Mouse (Mus musculus) neural tube, embryonic 11.5 days (tissue): ENCODE data around the gene Limch1. TPM values are rescaled to one million over a fixed set of nuclear protein-coding genes. Genes with fewer than 3 reads are reported as not detected.

Experiments used
- ATAC-seq: fragments of 200-750 bp; cut with Nextera tagmentation; 2 replicates; pipeline ENCODE4 v1.8.0; 2017; ENCODE audit warnings: moderate number of reproducible peaks, mild to moderate bottlenecking, moderate TSS enrichment, moderate library complexity; ENCODE audit not compliant: insufficient read depth, low FRiP score, low TSS enrichment
- DNase-seq: peaks from one replicate; pipeline ENCODE4 v3.0.0-alpha.2; 2015; ENCODE audit warnings: low spot score
- H3K27ac ChIP-seq: fragments of 300-500 bp; sonication (generic); 2 replicates; pipeline ENCODE4 v1.5.1; 2014; ENCODE audit warnings: low read depth, mild to moderate bottlenecking, low read length
- H3K27me3 ChIP-seq: fragments of 300-500 bp; sonication (generic); 2 replicates; pipeline ENCODE4 v1.6.1; 2014; ENCODE audit warnings: mild to moderate bottlenecking, low read length, mixed read lengths; ENCODE audit not compliant: control insufficient read depth, insufficient read depth
- H3K36me3 ChIP-seq: fragments of 300-500 bp; sonication (generic); 2 replicates; pipeline ENCODE4 v1.6.1; 2014; ENCODE audit warnings: mild to moderate bottlenecking, low read length, moderate library complexity, mixed read lengths; ENCODE audit not compliant: control insufficient read depth, insufficient read depth
- H3K4me1 ChIP-seq: fragments of 300-500 bp; sonication (generic); 2 replicates; pipeline ENCODE4 v1.6.1; 2014; ENCODE audit warnings: low read length, mixed read lengths; ENCODE audit not compliant: control insufficient read depth, insufficient read depth
- H3K4me2 ChIP-seq: fragments of 300-500 bp; sonication (generic); 2 replicates; pipeline ENCODE4 v1.6.1; 2014; ENCODE audit warnings: low read depth, mild to moderate bottlenecking, moderate library complexity
- H3K4me3 ChIP-seq: fragments of 300-500 bp; sonication (generic); 2 replicates; pipeline ENCODE4 v1.5.1; 2014; ENCODE audit warnings: low read depth, low read length
- H3K9ac ChIP-seq: fragments of 300-500 bp; sonication (generic); 2 replicates; pipeline ENCODE4 v1.6.1; 2014; ENCODE audit warnings: mild to moderate bottlenecking, low read length
- H3K9me3 ChIP-seq: fragments of 300-500 bp; sonication (generic); 2 replicates; pipeline ENCODE4 v1.6.1; 2016; ENCODE audit warnings: low read length; ENCODE audit not compliant: control insufficient read depth
- WGBS: fragments of 180-500 bp; shearing (Covaris S2); extraction: QIAGEN DNeasy Blood & Tissue Kit; methylation state at CpG from one replicate; pipeline ENCODE4 v1.1.7; 2014; 5-methylcytosine and 5-hydroxymethylcytosine counted together
- polyA plus RNA-seq: library from polyadenylated mRNA; unstranded; fragments of >200 nt; fragmentation: Nextera tagmentation; extraction: Ambion mirVana; gene quantifications from 2 replicates; pipeline ENCODE4 v1.2.1, GENCODE M21; 2014

The Limch1 gene
- polyA plus RNA-seq, 1 experiment from 2014 or later, result 83.7 TPM

DNA sequence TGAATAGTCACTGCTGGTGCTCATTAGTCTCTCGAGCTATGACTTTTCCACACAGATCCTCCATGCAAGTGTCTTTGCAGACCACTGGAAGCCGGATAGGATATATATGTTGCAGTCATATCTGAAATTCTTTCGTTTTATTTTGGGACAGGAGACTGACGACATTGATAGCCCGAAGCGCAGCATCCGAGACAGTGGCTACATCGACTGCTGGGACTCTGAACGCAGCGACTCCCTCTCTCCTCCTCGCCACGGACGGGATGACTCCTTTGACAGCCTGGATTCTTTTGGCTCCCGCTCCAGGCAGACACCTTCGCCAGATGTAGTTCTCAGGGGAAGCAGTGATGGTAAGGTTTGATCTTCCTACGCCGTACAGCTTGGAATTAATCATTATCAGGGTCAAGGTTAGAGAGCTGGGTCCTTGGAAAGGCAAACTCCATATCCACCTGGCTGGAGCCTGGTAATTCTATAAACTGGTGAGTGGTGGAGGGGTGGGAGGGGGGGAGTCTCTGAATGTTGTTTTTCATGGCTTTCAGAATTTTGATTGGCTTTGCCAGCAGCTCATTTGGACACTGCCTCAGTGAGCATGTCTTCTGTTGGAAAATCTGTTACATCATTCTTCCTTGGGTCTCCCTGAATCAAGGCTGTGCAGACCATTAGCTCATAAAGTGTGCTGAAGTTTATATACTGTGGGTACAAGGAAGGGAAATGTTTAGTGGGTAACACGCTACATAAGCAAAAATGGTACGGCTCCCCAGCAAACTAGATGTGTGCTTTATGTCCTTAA, 223.5 kb downstream of the Limch1 start:
- 47% methylated on average over 19 of the region's 19 CpGs for WGBS

DNA sequence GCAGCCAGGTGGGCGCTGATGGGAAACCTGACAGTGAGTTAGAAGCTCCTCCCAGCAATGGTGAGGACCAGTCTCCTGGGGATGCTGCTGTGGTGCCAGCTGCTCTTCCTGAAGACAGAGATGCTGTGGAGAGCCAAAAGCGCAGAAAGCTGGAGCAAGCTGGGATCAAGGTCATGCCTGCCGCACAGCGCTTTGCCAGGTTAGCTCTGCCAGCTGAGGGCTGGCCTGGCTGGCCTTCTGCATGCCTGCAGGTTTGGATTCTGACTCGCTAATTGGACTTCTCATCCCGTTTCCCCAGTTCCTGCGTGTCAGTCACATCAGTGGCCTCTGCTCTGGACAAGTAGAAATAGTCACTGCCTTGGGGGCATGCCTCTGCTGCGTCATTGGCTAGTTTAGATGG, 230.0 kb downstream of the Limch1 start:
- WGBS, result 86% methylated on average over 8 of the region's 8 CpGs
- H3K9me3 ChIP-seq, result no peaks in the 10 kb centered on the region

More for the DNA sequence above, 223.5 kb downstream of the Limch1 start:
- no peaks in the 10 kb centered on the region for H3K36me3 ChIP-seq
- peak overlapping the region; percentile 29 for H3K4me3 ChIP-seq
- peaks cover 36% of the 10 kb centered on the region for H3K4me1 ChIP-seq
- peak overlapping the region; percentile 43 for H3K4me2 ChIP-seq
- ATAC-seq (no peak), DNase-seq (no peak)
- peak overlapping the region; percentile 44 for H3K9ac ChIP-seq
- H3K27ac ChIP-seq, result peak overlapping the region; percentile 73
- H3K27me3 ChIP-seq, result no peaks in the 10 kb centered on the region
- no peaks in the 10 kb centered on the region for H3K9me3 ChIP-seq

DNA sequence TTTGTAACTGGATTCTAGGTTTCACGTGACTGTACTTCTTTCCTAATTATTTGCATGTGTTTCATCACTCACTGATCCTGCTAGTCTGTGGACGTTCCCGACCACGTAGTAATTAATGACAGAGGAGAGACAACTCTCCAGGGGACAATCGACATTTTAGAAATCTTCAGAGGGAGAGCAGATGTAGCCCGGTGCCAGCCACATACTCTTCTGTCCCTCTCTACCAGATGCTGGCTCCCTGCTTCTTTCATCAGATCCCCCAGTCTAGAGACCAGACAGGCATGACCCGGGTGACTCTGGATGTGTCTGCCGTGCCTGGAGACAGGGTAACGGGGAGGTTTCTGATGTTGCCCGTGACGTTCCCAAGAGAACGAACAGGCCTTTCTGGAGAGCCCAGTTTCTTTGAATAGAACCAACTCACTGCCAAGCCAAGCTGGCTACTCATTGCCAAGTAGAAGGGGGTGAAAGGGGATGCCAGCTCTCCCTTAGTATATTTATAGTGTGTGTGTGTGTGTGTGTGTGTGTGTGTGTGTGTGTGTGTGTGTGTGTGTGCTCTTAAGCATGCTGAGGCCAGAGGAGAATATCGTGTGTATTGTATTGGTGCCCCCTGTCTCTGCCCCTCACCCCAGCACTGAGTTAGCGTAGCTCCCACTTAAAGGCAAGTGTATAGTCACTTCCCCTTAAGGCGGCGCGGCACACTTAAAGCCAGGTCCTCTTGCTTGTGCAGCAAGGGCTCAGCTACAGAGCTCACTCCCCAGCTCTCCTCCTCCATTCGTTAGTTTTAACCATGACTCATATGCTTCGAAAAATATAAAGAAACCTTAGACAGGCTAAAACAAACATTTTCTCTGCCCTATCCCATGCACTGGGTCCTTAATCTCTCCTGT, 233.9 kb downstream of the Limch1 start:
- 58% methylated on average over 19 of the region's 19 CpGs for WGBS

More for the DNA sequence above, 230.0 kb downstream of the Limch1 start:
- no peak overlapping the region for H3K27ac ChIP-seq
- DNase-seq (no peak), ATAC-seq (no peak)
- H3K4me2 ChIP-seq, result no peak overlapping the region
- H3K36me3 ChIP-seq, result 0 out of 2 replicates have a peak, but pooled peaks cover 4% of the 10 kb centered on the region
- no peak overlapping the region for H3K4me3 ChIP-seq
- no peak overlapping the region for H3K9ac ChIP-seq
- H3K4me1 ChIP-seq, result 0 out of 2 replicates have a peak, but pooled peaks cover 3% of the 10 kb centered on the region
- H3K27me3 ChIP-seq, result no peaks in the 10 kb centered on the region

DNA sequence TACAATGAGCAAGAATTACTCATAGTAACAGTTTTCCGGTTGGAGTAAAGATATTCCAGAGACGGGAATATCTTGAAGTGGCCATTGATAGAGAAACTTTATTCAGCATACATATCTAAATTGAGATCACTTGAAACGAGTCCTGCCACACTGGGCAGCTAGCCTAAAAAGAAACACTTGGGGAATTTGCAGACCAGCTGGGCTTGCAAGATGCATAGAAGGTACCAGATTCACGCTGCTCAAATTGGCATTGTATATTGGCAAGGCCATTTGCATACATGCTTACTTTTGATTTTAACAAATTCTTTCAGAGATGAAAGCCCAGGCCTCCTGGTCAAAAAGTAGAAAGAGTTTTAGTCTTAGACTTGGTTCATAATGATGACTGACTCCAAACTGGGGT, 235.2 kb downstream of the Limch1 start:
- WGBS, result 86% methylated on average over 4 of the region's 4 CpGs
- ATAC-seq, result no peak

More for the DNA sequence above, 233.9 kb downstream of the Limch1 start:
- Histone ChIP-seq H3K36me3 (0 out of 2 replicates have a peak, but pooled peaks cover 4% of the 10 kb centered on the region), H3K27ac (no peak overlapping the region), H3K27me3 (no peaks in the 10 kb centered on the region), H3K4me1 (0 out of 2 replicates have a peak, but pooled peaks cover 3% of the 10 kb centered on the region), H3K9ac (no peak overlapping the region), H3K9me3 (no peaks in the 10 kb centered on the region), H3K4me2 (no peak overlapping the region), H3K4me3 (no peak overlapping the region)
- no peak for DNase-seq
- no peak for ATAC-seq

DNA sequence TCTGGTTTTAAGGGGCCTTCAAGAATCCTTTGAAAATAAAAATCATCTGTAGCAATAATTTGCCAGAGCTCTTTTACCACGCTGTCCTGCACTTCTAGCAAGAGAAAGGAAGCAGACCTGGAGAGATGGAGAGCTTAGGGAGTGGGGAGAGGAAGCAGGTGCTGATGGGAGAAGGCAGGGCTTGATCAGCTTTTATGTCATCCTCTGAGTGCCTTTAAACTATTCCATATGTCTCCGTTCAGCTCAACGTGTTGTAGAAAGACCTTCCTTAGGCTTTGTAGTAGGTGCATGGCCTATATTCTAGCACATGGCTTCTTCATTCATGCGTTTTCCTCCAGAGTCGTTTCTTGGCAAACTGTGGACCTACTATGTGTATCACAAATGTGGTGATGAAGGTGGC, 237.5 kb downstream of the Limch1 start:
- WGBS, result 82% methylated on average over 5 of the region's 5 CpGs
- Histone ChIP-seq H3K27ac (no peak overlapping the region), H3K9me3 (no peaks in the 10 kb centered on the region), H3K27me3 (no peaks in the 10 kb centered on the region), H3K4me3 (no peak overlapping the region), H3K36me3 (no peaks in the 10 kb centered on the region; the same call in 1 of the 2 replicates), H3K4me1 (0 out of 2 replicates have a peak, but pooled peaks cover 3% of the 10 kb centered on the region), H3K4me2 (no peak overlapping the region), H3K9ac (no peak overlapping the region)
- ATAC-seq, result no peak
- DNase-seq, result no peak

More for the DNA sequence above, 235.2 kb downstream of the Limch1 start:
- Histone ChIP-seq H3K9ac (no peak overlapping the region), H3K27ac (no peak overlapping the region), H3K36me3 (no peaks in the 10 kb centered on the region; the same call in 1 of the 2 replicates), H3K4me3 (no peak overlapping the region), H3K9me3 (no peaks in the 10 kb centered on the region), H3K4me2 (no peak overlapping the region), H3K27me3 (no peaks in the 10 kb centered on the region), H3K4me1 (0 out of 2 replicates have a peak, but pooled peaks cover 3% of the 10 kb centered on the region)
- DNase-seq, result no peak

DNA sequence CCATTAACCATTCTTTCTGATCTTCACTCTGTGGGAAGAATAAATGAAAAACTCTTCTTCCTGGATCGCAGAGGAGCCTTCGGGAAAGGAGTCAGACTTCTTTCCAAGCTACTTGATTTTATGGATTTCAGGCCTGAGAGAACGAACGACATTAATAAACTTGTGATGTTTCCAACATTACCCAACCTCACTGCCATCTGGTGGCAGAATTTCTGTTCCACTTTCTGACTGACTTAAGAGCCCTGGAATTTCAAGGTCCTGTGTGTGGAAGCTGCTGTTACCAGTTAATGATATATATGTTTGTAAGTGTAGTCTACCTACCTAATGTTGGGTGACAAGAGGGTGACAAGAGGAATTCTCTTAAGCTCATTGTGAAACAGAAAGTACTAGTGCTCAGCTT, 243.3 kb downstream of the Limch1 start:
- no peaks in the 10 kb centered on the region for H3K9me3 ChIP-seq
- no peaks in the 10 kb centered on the region for H3K27me3 ChIP-seq
- WGBS, result 90% methylated on average over 4 of the region's 4 CpGs
- no peaks in the 10 kb centered on the region; the same call in 1 of the 2 replicates for H3K36me3 ChIP-seq
- H3K4me1 ChIP-seq, result 0 out of 2 replicates have a peak, but pooled peaks cover 2% of the 10 kb centered on the region
- H3K9ac ChIP-seq, result no peak overlapping the region
- no peak overlapping the region for H3K4me3 ChIP-seq
- ATAC-seq, result no peak
- no peak for DNase-seq
- no peak overlapping the region for H3K4me2 ChIP-seq
- H3K27ac ChIP-seq, result no peak overlapping the region

DNA sequence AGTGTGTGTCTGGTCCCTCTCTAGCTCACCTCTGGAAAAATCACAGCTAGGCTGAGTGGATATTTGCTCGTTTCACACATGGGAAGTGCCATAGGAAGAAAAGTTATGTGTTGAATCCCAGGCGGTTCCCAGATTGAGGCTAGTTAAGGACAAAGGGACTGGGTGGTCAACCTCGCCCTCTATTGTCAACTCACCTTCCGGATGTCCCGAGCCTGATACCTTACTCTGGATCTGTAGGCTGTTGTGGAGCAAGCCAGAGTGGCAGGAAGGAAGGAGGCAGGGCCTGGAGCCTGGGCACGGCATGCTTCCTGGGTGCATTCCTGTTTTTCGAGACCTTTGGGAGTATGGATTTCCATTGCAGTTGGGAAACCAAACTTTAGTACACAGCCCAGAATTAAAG, 243.9 kb downstream of the Limch1 start:
- Histone ChIP-seq H3K4me2 (no peak overlapping the region), H3K9ac (no peak overlapping the region), H3K9me3 (no peaks in the 10 kb centered on the region), H3K36me3 (no peaks in the 10 kb centered on the region; the same call in 1 of the 2 replicates), H3K27ac (no peak overlapping the region), H3K4me3 (no peak overlapping the region), H3K27me3 (no peaks in the 10 kb centered on the region), H3K4me1 (0 out of 2 replicates have a peak, but pooled peaks cover 2% of the 10 kb centered on the region)
- ATAC-seq (no peak), DNase-seq (no peak)
- 83% methylated on average over 7 of the region's 7 CpGs for WGBS

DNA sequence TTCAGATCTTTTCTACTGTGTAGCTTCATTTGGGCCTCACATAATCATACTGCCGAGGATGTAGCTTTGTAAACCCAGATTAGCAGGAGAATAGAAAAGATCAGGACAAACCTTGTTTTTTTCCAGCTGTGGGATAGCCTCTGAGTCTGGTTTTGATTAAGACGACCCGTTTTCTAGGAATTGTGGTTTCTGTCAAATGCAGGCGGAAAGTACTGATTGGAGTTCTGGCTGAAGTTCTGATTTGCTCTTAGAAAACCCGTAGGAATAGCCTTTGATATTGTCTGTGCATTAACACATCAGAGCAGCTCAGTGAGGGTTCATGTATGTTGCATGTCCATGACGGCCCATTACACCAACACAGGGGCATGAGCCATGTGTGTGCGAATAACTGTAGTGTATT, 246.8 kb downstream of the Limch1 start:
- Histone ChIP-seq H3K4me3 (no peak overlapping the region), H3K27ac (no peak overlapping the region), H3K27me3 (no peaks in the 10 kb centered on the region), H3K36me3 (no peaks in the 10 kb centered on the region), H3K9ac (no peak overlapping the region), H3K4me2 (no peak overlapping the region), H3K9me3 (no peaks in the 10 kb centered on the region), H3K4me1 (peaks cover 4% of the 10 kb centered on the region; the same call in 1 of the 2 replicates)
- ATAC-seq (no peak), DNase-seq (no peak)
- 85% methylated on average over 7 of the region's 7 CpGs for WGBS
